Mouse (Mus musculus) sigmoid colon, adult 10 weeks (tissue): ENCODE results near the gene Nat8f2. TPM values are rescaled to one million over a fixed set of nuclear protein-coding genes. Genes with fewer than 3 reads are reported as not detected.

Source experiments
- polyA plus RNA-seq: library from polyadenylated mRNA; stranded (reverse); fragments of 350-450 nt; fragmentation: Illumina TruSeq; extraction: RNeasy Lipid Tissue Mini Kit (QIAGEN cat#74804); gene quantifications from one replicate; pipeline ENCODE4 v1.2.3, GENCODE M21; 2014; ENCODE audit warnings: low read depth, low replicate concordance

Nat8f2 gene
- polyA plus RNA-seq = 1.1 TPM

DNA sequence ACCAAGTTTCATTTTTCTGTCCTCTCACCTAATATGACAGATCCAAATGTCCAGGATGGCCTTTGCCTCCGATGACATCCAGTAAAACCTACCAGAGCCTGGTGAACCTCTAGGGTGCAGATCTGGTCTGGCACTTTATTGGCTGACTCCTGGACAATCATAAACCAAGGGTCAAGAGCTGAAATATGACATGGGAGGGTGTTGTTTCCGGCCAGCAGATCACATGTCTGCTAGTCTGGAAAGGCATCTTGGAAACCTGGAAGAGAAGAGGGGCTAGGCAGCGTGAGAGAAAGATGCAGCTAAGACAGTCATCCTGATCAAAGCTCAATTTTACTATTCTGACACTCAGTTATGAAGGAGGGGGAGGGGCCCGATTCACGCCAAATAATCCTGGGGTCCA is at the start of gene Nat8f2:
TSS of gene Nat8f2 (minus strand) at position 153 of the 400 bp plus-strand sequence.

DNA sequence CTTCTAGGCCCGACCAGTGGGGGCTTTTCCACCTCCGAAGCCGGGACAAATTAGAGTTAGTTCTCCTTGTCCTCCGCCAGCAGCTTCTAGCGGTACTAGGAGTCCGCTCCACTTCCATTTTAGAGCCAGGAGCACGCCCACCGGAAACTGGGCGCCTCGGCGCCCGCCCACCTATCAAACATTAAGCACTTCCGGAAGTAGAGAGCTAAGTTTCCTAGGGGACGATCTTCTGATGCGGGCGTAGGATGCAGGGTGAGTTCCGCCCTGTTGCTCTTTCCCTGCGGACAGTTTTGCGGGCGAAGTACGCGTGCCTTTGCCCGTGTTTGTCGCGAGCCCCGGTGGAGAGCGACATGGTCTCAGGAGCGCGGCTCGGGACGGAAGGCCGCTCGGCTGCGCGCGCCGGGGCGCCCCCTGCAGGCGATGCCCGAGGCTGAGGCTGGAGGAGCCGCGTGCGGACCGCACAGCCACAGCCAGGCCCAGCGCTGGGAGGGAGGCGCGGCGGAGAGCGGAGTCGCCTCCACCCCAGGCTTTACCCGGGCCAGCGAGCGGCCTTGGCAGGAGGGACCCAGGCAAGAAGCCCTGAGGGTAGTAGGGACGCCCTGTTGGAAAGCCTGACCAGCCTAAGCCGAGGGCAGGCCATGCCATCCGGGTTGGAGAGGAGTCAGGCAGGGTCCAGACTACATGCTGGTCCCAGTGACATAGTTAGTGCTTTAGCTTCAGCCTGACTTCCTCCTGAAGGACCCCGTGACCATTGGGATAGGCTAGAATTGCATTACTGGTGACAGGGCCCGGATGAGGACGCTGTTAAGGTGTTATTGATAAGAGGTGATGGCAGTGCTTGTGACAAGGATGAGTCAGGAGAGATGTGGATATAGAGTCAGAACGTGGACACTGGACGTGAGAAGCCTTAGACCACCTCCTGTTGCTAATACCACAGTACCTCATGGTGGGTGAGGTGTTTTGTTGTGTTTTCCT is 46.9 kb upstream of the Nat8f2 start, which contains the start of gene Nat8f1:
TSS of gene Nat8f1 (minus strand) at position 149 of the 975 bp plus-strand sequence.

DNA sequence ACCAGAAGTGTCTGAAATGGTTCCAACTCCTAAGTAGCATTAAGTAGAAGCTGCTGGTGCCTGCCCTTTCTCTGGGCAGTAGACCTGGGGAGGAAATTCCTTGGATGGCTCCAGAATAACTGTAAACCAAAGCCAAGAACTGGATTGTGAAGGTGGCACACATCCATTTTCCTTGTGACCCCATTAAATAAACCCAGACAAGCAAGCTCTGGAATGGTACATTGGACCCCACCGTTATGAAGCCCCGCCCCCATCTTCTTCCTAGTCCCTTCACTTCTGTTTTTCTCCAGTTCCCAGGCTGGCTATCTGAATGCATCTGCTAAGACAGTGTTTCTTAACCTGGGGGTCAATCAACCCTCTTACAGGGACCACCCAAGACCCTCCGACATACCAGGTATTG is 42.6 kb upstream of the Nat8f2 start, which contains the start of gene Tprkb:
TSS of gene Tprkb (plus strand) at position 279 of the 400 bp plus-strand sequence.

DNA sequence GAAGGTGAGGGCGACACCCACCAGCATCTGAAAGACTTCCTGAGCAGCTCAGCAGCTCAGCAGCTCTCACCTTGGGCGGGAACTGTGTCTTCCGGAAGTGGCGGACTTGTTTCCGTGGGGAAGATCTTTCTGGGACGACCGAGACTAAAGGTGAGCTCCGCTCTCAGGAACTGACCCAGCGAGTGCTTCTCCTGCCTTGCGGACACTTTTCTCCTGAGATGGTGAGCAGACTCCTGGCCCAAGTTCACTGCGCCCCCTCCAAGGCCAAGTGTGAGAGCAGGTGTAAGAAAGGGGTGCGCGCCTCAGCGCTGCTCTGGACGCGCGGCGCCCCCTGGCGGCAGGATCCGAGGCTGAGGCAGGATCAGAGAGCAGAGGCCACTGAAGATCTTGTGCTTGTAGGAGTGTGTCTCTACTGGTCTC is 35.7 kb upstream of the Nat8f2 start, which contains the start of gene Nat8f4:
TSS of gene Nat8f4 (minus strand) at position 243 of the 420 bp plus-strand sequence.

DNA sequence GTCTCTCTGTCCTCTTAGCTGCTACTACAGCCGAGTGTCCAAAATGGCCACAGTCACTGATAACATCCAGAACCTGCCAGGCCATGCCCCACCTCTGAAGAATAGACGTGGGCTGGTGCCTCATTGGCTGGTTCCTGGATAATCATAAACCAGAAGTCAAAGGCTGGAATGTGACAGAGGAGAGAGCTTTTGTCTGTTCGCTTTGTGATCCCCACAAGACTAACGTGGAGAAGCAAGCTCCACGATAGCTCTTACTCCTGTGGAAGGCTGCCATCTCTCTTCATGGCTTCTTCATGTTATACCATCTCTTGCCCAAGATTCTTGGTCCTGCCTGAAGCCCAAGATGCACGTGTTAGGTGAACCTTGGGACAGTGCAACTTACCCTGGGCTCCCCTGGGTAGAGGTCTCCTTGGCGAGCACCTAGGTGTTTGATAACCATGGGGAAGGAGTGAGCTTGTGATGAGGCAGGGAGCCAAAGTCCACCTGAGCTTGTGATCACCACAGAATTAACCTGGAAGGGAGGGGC is 37.1 kb downstream of the Nat8f2 start, which contains the start of gene Nat8:
TSS of gene Nat8 (minus strand) at position 287 of the 526 bp plus-strand sequence.

DNA sequence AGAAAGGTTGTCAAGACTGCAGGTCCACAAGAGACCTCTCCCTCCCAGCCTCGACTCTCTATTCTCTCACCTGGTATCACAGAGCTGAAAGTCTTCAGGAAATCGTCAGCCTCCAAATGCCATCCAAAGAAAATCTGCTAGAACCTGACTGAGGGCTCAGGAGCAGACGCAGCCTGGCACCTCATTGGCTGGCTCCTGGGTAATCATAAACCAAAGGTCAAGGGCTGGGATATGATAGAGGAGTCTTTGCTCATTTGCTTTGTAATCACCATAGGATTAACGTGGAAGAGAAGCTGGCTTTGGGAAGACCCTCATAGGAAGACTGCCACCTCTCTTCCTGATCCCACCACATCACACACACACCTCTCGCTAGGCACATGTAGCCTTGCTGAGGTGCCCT is 48.1 kb downstream of the Nat8f2 start, which contains the start of the genes Nat8f6 and Nat8f5:
TSS of gene Nat8f6 (minus strand) at position 118 of the 400 bp plus-strand sequence.
TSS of gene Nat8f5 (minus strand) at position 136 of the 400 bp plus-strand sequence.

Other genes with a start within 250 kb of the Nat8f2 start
- gene Nat8f7, start 156.0 kb downstream of the Nat8f2 start, polyA plus RNA-seq = not detected
- gene Nat8f3, start 103.4 kb downstream of the Nat8f2 start, polyA plus RNA-seq = 1.2 TPM
- not detected for gene Nat8f6, start 48.2 kb downstream of the Nat8f2 start, polyA plus RNA-seq
- gene Nat8f5, start 48.2 kb downstream of the Nat8f2 start, polyA plus RNA-seq = not detected
- not detected for gene Nat8, start 37.1 kb downstream of the Nat8f2 start, polyA plus RNA-seq
- gene Nat8f4, start 35.7 kb upstream of the Nat8f2 start, polyA plus RNA-seq = 22.0 TPM
- 64.9 TPM for gene Tprkb, start 42.7 kb upstream of the Nat8f2 start, polyA plus RNA-seq
- not detected for gene Nat8f1, start 46.5 kb upstream of the Nat8f2 start, polyA plus RNA-seq
- gene Dusp11, start 92.5 kb upstream of the Nat8f2 start, polyA plus RNA-seq = 375 TPM
- not detected for gene Figla, start 147.0 kb upstream of the Nat8f2 start, polyA plus RNA-seq
- gene Add2, start 159.5 kb upstream of the Nat8f2 start, polyA plus RNA-seq = 0.50 TPM